Mouse (Mus musculus) effector memory CD4-positive, alpha-beta T cell, adult 5 months (primary cell): ENCODE results near the gene Ucp2. TPM values are rescaled to one million over a fixed set of nuclear protein-coding genes. Genes with fewer than 3 reads are reported as not detected.

Experiments used
- polyA plus RNA-seq: library from polyadenylated mRNA; unstranded; fragments of 100-300 nt; shearing (Covaris generic); gene quantifications from one replicate; pipeline ENCODE4 v1.2.1, GENCODE M21; 2017

Gene Ucp2
- 925 TPM for polyA plus RNA-seq

DNA sequence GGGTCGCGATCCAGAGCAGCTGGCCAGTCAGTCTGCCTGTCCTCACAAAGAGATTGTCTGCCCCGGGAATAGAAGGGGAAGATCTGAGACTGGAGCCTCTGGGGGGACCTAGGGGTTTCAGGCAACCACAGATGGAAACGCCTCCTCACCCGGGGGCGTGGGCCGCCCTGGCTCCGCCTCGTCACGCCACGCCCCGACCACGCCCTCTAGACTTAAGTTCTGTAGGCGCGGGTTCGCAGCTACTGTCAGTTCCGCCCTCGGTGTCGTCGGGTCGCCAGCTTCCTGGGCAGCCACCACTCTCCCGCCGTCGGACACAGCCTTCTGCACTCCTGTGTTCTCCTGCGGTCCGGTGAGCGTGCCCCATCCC, at the start of gene Ucp2:
TSS of gene Ucp2 (plus strand) at position 221 of the 367 bp plus-strand sequence.

GRCm38 (mm10) chr7:100472777-100473176, 20.4 kb upstream of the Ucp2 start, which contains the start of gene Ucp3:
TSS of gene Ucp3 (plus strand) at chr7:100472990.

DNA sequence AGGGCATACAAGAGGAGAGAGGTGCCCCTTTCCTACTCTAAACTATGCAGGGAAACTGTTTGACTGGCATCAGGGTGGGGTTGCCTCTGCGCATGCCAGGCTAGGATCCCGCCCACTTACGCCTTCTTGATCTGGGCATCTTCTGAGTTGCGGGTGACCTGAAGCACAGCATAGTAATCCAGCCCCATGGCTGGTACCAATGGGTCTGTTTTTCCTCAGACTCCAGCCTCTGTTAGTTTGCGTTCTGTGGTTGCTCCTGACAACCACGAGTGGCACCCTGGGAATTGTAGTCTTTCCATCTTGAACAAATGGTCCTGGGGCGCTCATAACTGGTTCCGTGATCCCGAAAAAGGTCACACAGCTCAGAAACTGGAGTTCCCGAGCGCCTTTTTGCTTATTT, 21.4 kb downstream of the Ucp2 start, which contains the start of gene Dnajb13:
TSS of gene Dnajb13 (minus strand) at position 388 of the 400 bp plus-strand sequence.

GRCm38 (mm10) chr7:100536804-100537518, 43.8 kb downstream of the Ucp2 start, which contains the start of gene Coa4:
TSS of gene Coa4 (plus strand) at chr7:100537071.

Other genes starting within 250 kb of the Ucp2 start
- gene P4ha3, start 207.8 kb upstream of the Ucp2 start, polyA plus RNA-seq: not detected
- 42.6 TPM for gene C2cd3, start 121.1 kb upstream of the Ucp2 start, polyA plus RNA-seq
- gene Ppme1, start 121.0 kb upstream of the Ucp2 start, polyA plus RNA-seq: 36.0 TPM
- not detected for gene Ucp3, start 20.3 kb upstream of the Ucp2 start, polyA plus RNA-seq
- gene Dnajb13, start 21.6 kb downstream of the Ucp2 start, polyA plus RNA-seq: 7.3 TPM
- gene Coa4, start 43.7 kb downstream of the Ucp2 start, polyA plus RNA-seq: 3.1 TPM
- gene Rab6a, start 114.1 kb downstream of the Ucp2 start, polyA plus RNA-seq: 68.7 TPM
- gene Mrpl48, start 115.0 kb downstream of the Ucp2 start, polyA plus RNA-seq: 38.2 TPM
- gene Plekhb1, start 169.1 kb downstream of the Ucp2 start, polyA plus RNA-seq: not detected
- gene Fam168a, start 213.3 kb downstream of the Ucp2 start, polyA plus RNA-seq: 20.4 TPM